Mouse (Mus musculus) MEL (cell line): Measurements from ENCODE around the gene Msi2. TPM values are rescaled to one million over a fixed set of nuclear protein-coding genes. Genes with fewer than 3 reads are reported as not detected.

Experiments
- DNase-seq: peaks from one replicate; pipeline ENCODE4 v3.0.0; 2011; ENCODE audit warnings: low read depth, low spot score
- H3K27ac ChIP-seq: 2 replicates; pipeline ENCODE4 v1.5.1; 2012; ENCODE audit warnings: low read depth, mild to moderate bottlenecking, control low read depth, low read length, moderate library complexity; ENCODE audit not compliant: control insufficient read depth
- H3K27me3 ChIP-seq, 2 experiments: fragments of 150-350 bp in 1 of 2; sonication (generic) in 1 of 2; 2 replicates each; pipeline ENCODE4 v1.6.1; 2012; ENCODE audit warnings: low read length in 2 of 2, mild to moderate bottlenecking in 2 of 2, improper control_type of control experiment in 1 of 2, moderate library complexity in 1 of 2; ENCODE audit not compliant: insufficient read depth in 2 of 2, control insufficient read depth in 1 of 2
- H3K36me3 ChIP-seq, 2 experiments: 2 replicates each; pipeline ENCODE4 v1.6.1; 2012 to 2014; ENCODE audit warnings: low read length in 2 of 2, improper control_type of control experiment in 1 of 2, inconsistent platforms in 1 of 2, mild to moderate bottlenecking in 1 of 2; ENCODE audit not compliant: insufficient read depth in 2 of 2, control insufficient read depth in 1 of 2
- H3K4me1 ChIP-seq, 2 experiments: fragments of 150-350 bp in 1 of 2; sonication (generic) in 1 of 2; 2 replicates each; pipeline ENCODE4 v1.6.1; 2012; ENCODE audit warnings: low read length in 2 of 2, improper control_type of control experiment in 1 of 2, mild to moderate bottlenecking in 1 of 2; ENCODE audit not compliant: insufficient read depth in 2 of 2, control insufficient read depth in 1 of 2
- H3K4me3 ChIP-seq, 2 experiments: fragments of 150-350 bp in 1 of 2; sonication (generic) in 1 of 2; 2 replicates each; pipeline ENCODE4 v1.5.1; 2012; ENCODE audit warnings: low read depth in 2 of 2, low read length in 2 of 2, mild to moderate bottlenecking in 2 of 2, moderate library complexity in 2 of 2, control low read depth in 1 of 2, improper control_type of control experiment in 1 of 2; ENCODE audit not compliant: control insufficient read depth in 1 of 2, insufficient read depth in 1 of 2
- H3K79me2 ChIP-seq: 2 replicates; pipeline ENCODE4 v1.6.1; 2012; ENCODE audit warnings: mild to moderate bottlenecking, low read length, moderate library complexity; ENCODE audit not compliant: control insufficient read depth, poor library complexity, insufficient read depth
- H3K9ac ChIP-seq: 2 replicates; pipeline ENCODE4 v1.6.1; 2012; ENCODE audit warnings: low read depth, mild to moderate bottlenecking, control low read depth, low read length, moderate library complexity; ENCODE audit not compliant: control insufficient read depth, poor library complexity, severe bottlenecking
- H3K9me3 ChIP-seq: fragments of 150-350 bp; sonication (generic); replicated peaks from 2 replicates; pipeline ENCODE4 v1.6.1; 2012; ENCODE audit warnings: mild to moderate bottlenecking, low read length, improper control_type of control experiment, moderate library complexity; ENCODE audit not compliant: insufficient read depth
- BHLHE40 ChIP-seq: IDR thresholded peaks from 2 replicates; pipeline ENCODE4 v1.6.1; 2012; ENCODE audit warnings: low read depth, mild to moderate bottlenecking, inconsistent platforms, low read length, improper control_type of control experiment, borderline replicate concordance
- CHD2 ChIP-seq: IDR thresholded peaks from 2 replicates; pipeline ENCODE4 v1.6.1; 2011; ENCODE audit warnings: low read length, improper control_type of control experiment
- CTCF ChIP-seq, 3 experiments: IDR thresholded peaks in 2 of 3; conservative IDR thresholded peaks in 1 of 3; 2 replicates each; pipeline ENCODE4 v1.5.1; 2011 to 2012; ENCODE audit warnings: low read length in 3 of 3, low read depth in 2 of 3, mild to moderate bottlenecking in 2 of 3, improper control_type of control experiment in 1 of 3, inconsistent platforms in 1 of 3, mixed read lengths in 1 of 3, moderate library complexity in 1 of 3; ENCODE audit not compliant: control insufficient read depth in 1 of 3, insufficient read depth in 1 of 3, poor library complexity in 1 of 3, severe bottlenecking in 1 of 3
- ELF1 ChIP-seq: IDR thresholded peaks from 2 replicates; pipeline ENCODE4 v1.6.1; 2014; ENCODE audit warnings: low read depth, mild to moderate bottlenecking, inconsistent platforms, low read length, improper control_type of control experiment, moderate library complexity
- EP300 ChIP-seq, 2 experiments: IDR thresholded peaks; 2 replicates each; pipeline ENCODE4 v1.6.1; 2011; ENCODE audit warnings: improper control_type of control experiment in 2 of 2, low read length in 2 of 2, low read depth in 1 of 2, mild to moderate bottlenecking in 1 of 2
- GABPA ChIP-seq: IDR thresholded peaks from 2 replicates; pipeline ENCODE4 v1.6.1; 2012; ENCODE audit warnings: low read depth, mild to moderate bottlenecking, inconsistent platforms, low read length, improper control_type of control experiment, moderate library complexity
- GATA1 ChIP-seq: IDR thresholded peaks from 2 replicates; pipeline ENCODE4 v1.6.1; 2011; ENCODE audit warnings: low read depth, low read length, improper control_type of control experiment
- JUND ChIP-seq: IDR thresholded peaks from 2 replicates; pipeline ENCODE4 v1.6.1; 2011; ENCODE audit warnings: low read depth, mild to moderate bottlenecking, improper control_type of control experiment, low read length
- KAT2A ChIP-seq: conservative IDR thresholded peaks from 2 replicates; pipeline ENCODE4 v1.6.1; 2012; ENCODE audit warnings: low read depth, low read length, improper control_type of control experiment, inconsistent platforms
- MAFK ChIP-seq: IDR thresholded peaks from 2 replicates; pipeline ENCODE4 v1.6.1; 2011; ENCODE audit warnings: low read depth, mild to moderate bottlenecking, low read length, improper control_type of control experiment, borderline replicate concordance
- MAZ ChIP-seq: IDR thresholded peaks from 2 replicates; pipeline ENCODE4 v1.6.1; 2012; ENCODE audit warnings: low read depth, mild to moderate bottlenecking, inconsistent platforms, low read length, improper control_type of control experiment
- MYB ChIP-seq: IDR thresholded peaks from 2 replicates; pipeline ENCODE4 v1.6.1; 2011; ENCODE audit warnings: mild to moderate bottlenecking, low read depth, low read length, improper control_type of control experiment
- MYC ChIP-seq: IDR thresholded peaks from 2 replicates; pipeline ENCODE4 v1.6.1; 2011; ENCODE audit warnings: low read depth, mild to moderate bottlenecking, low read length, improper control_type of control experiment, moderate library complexity
- NELFE ChIP-seq: IDR thresholded peaks from 2 replicates; pipeline ENCODE4 v1.6.1; 2011; ENCODE audit warnings: low read depth, low read length, improper control_type of control experiment
- POLR2A ChIP-seq, 2 experiments: IDR thresholded peaks; 2 replicates each; pipeline ENCODE4 v1.6.1; 2011 to 2012; ENCODE audit warnings: low read length in 2 of 2, mild to moderate bottlenecking in 2 of 2, control low read depth in 1 of 2, improper control_type of control experiment in 1 of 2, low read depth in 1 of 2, moderate library complexity in 1 of 2; ENCODE audit not compliant: control insufficient read depth in 1 of 2, insufficient read depth in 1 of 2, poor library complexity in 1 of 2
- POLR2AphosphoS2 ChIP-seq: IDR thresholded peaks from 2 replicates; pipeline ENCODE4 v1.6.1; 2011; ENCODE audit warnings: low read length, improper control_type of control experiment
- POLR2AphosphoS5 ChIP-seq: IDR thresholded peaks from 2 replicates; pipeline ENCODE4 v1.6.1; 2012; ENCODE audit warnings: low read depth, borderline replicate concordance, mild to moderate bottlenecking, inconsistent platforms, low read length, moderate library complexity, mixed read lengths
- RCOR1 ChIP-seq: IDR thresholded peaks from 2 replicates; pipeline ENCODE4 v1.6.1; 2012; ENCODE audit warnings: low read depth, mild to moderate bottlenecking, inconsistent platforms, low read length, improper control_type of control experiment
- SIN3A ChIP-seq: IDR thresholded peaks from 2 replicates; pipeline ENCODE4 v1.6.1; 2012; ENCODE audit warnings: low read length, improper control_type of control experiment, inconsistent platforms
- SMC3 ChIP-seq: IDR thresholded peaks from 2 replicates; pipeline ENCODE4 v1.6.1; 2011; ENCODE audit warnings: low read depth, low read length, improper control_type of control experiment
- TBP ChIP-seq: IDR thresholded peaks from 2 replicates; pipeline ENCODE4 v1.8.0; 2011; ENCODE audit warnings: low read depth, low read length, improper control_type of control experiment
- USF1 ChIP-seq: IDR thresholded peaks from 2 replicates; pipeline ENCODE4 v1.6.1; 2014; ENCODE audit warnings: low read depth, mild to moderate bottlenecking, inconsistent platforms, low read length, improper control_type of control experiment, moderate library complexity
- USF2 ChIP-seq, 2 experiments: IDR thresholded peaks; 2 replicates each; pipeline ENCODE4 v1.6.1; 2011 to 2012; ENCODE audit warnings: improper control_type of control experiment in 2 of 2, low read length in 2 of 2, borderline replicate concordance in 1 of 2, inconsistent platforms in 1 of 2, low read depth in 1 of 2, mild to moderate bottlenecking in 1 of 2; ENCODE audit not compliant: insufficient read depth in 1 of 2
- polyA plus RNA-seq, 2 experiments: library from polyadenylated mRNA; stranded (reverse) in 1 of 2; unstranded in 1 of 2; fragments of >175 nt in 1 of 2; fragments of >200 nt in 1 of 2; gene quantifications; 2 replicates each; pipeline versions ENCODE4 v1.2.1 to v1.2.4; 2012; ENCODE audit warnings: low replicate concordance in 2 of 2, low read depth in 1 of 2; ENCODE audit not compliant: insufficient read length in 2 of 2, insufficient read depth in 1 of 2, missing spikeins in 1 of 2
- total RNA-seq: library from RNA; depleted of rRNA; stranded (reverse); fragments of 300-350 nt; gene quantifications from 2 replicates; pipeline ENCODE4 v1.2.3, GENCODE M21; 2012

Msi2 gene
- total and polyA plus RNA-seq, 3 experiments = 16.2 to 29.7 TPM; not detected in 1

GRCm38 (mm10) chr11:88578700-88579099, 139.6 kb downstream of the Msi2 start:
- H3K9ac ChIP-seq = no peak overlapping the region
- no peak overlapping the region for H3K27ac ChIP-seq
- TF ChIP-seq MAZ = no peak
- TF ChIP-seq MYB = no peak
- TF ChIP-seq USF2 (IDR thresholded peaks at IDR 0.05; ENCODE audit: borderline replicate concordance in 1 of 2, insufficient read depth in 1 of 2, low read depth in 1 of 2, low read length in 2 of 2) = no peak
- TF ChIP-seq EP300 (IDR thresholded peaks at IDR 0.05; ENCODE audit: low read depth in 1 of 2, low read length in 2 of 2) = no peak
- no peak for TF ChIP-seq POLR2AphosphoS2
- TF ChIP-seq ELF1 = no peak
- no peak for TF ChIP-seq GATA1
- no peak for TF ChIP-seq USF1
- no peak for TF ChIP-seq RCOR1
- TF ChIP-seq MYC = no peak
- no peak for TF ChIP-seq JUND
- TF ChIP-seq CTCF (IDR thresholded peaks at IDR 0.05 in 2 of 3, conservative IDR thresholded peaks at IDR 0.05 in 1 of 3; ENCODE audit: control insufficient read depth in 1 of 3, insufficient read depth in 1 of 3, low read depth in 2 of 3, low read length in 3 of 3, poor library complexity in 1 of 3, severe bottlenecking in 1 of 3) = no peak
- TF ChIP-seq TBP = no peak
- TF ChIP-seq KAT2A = no peak
- no peak for TF ChIP-seq SIN3A
- no peak for TF ChIP-seq MAFK
- no peak for TF ChIP-seq CHD2
- no peak for TF ChIP-seq NELFE
- H3K4me3 ChIP-seq = no peak overlapping the region
- DNase-seq = no peak
- H3K79me2 ChIP-seq = no peaks in the 10 kb centered on the region; the same call in 1 of the 2 replicates
- peaks cover 0 to 3% of the 10 kb centered on the region in 2 experiments; a peak in 1 of 4 replicates for H3K36me3 ChIP-seq
- no peaks in the 10 kb centered on the region for H3K9me3 ChIP-seq
- H3K27me3 ChIP-seq = no peaks in the 10 kb centered on the region
- H3K4me1 ChIP-seq = no peaks in the 10 kb centered on the region

GRCm38 (mm10) chr11:88577076-88577475, 141.2 kb downstream of the Msi2 start:
- Histone ChIP-seq H3K4me1 (no peaks in the 10 kb centered on the region), H3K27me3 (no peaks in the 10 kb centered on the region), H3K9ac (no peak overlapping the region), H3K36me3 (peaks cover 0 to 5% of the 10 kb centered on the region in 2 experiments; a peak in 1 of 4 replicates), H3K9me3 (no peaks in the 10 kb centered on the region), H3K27ac (no peak overlapping the region), H3K4me3 (no peak overlapping the region), H3K79me2 (no peaks in the 10 kb centered on the region; the same call in 1 of the 2 replicates)
- DNase-seq = no peak
- TF ChIP-seq SIN3A (no peak), CTCF (IDR thresholded peaks at IDR 0.05 in 2 of 3, conservative IDR thresholded peaks at IDR 0.05 in 1 of 3; ENCODE audit: control insufficient read depth in 1 of 3, insufficient read depth in 1 of 3, low read depth in 2 of 3, low read length in 3 of 3, poor library complexity in 1 of 3, severe bottlenecking in 1 of 3) (no peak), SMC3 (no peak), BHLHE40 (no peak), MYB (no peak), GABPA (no peak), POLR2AphosphoS5 (no peak), POLR2A (IDR thresholded peaks at IDR 0.05; ENCODE audit: control insufficient read depth in 1 of 2, insufficient read depth in 1 of 2, low read depth in 1 of 2, low read length in 2 of 2, poor library complexity in 1 of 2) (no peak), EP300 (IDR thresholded peaks at IDR 0.05; ENCODE audit: low read depth in 1 of 2, low read length in 2 of 2) (no peak), MAFK (no peak)
